Mouse (Mus musculus): ENCODE data around the gene Olfr730. TPM values are rescaled to one million over a fixed set of nuclear protein-coding genes. Genes with fewer than 3 reads are reported as not detected.

Gene Olfr730
- not detected for polyA plus RNA-seq (2017; shearing (Covaris generic))

GRCm38 (mm10) chr14:50188098-50188497 lies at the start of gene Olfr730:
Gene Olfr730, minus strand, starts transcription at chr14:50188198.

GRCm38 (mm10) chr14:50152810-50153209 lies 35.2 kb downstream of the Olfr730 start, which contains the start of gene Olfr729:
Gene Olfr729, minus strand, starts transcription at chr14:50152910.

GRCm38 (mm10) chr14:50142580-50142979 lies 45.4 kb downstream of the Olfr730 start, which contains the start of gene Olfr728:
Gene Olfr728, minus strand, starts transcription at chr14:50142680.

Other genes with a start within 250 kb of the Olfr730 start
- gene Olfr724, start 224.9 kb downstream of the Olfr730 start, polyA plus RNA-seq (2017; shearing (Covaris generic)), result not detected
- gene Olfr725, start 147.8 kb downstream of the Olfr730 start, polyA plus RNA-seq (2017; shearing (Covaris generic)), result not detected
- not detected for gene Olfr726, start 97.2 kb downstream of the Olfr730 start, polyA plus RNA-seq (2017; shearing (Covaris generic))
- not detected for gene Olfr727, start 65.0 kb downstream of the Olfr730 start, polyA plus RNA-seq (2017; shearing (Covaris generic))
- gene Olfr728, start 45.5 kb downstream of the Olfr730 start, polyA plus RNA-seq (2017; shearing (Covaris generic)), result 0.04 TPM
- 0.12 TPM for gene Olfr729, start 35.3 kb downstream of the Olfr730 start, polyA plus RNA-seq (2017; shearing (Covaris generic))
- 0.05 TPM for gene Olfr731, start 53.7 kb upstream of the Olfr730 start, polyA plus RNA-seq (2017; shearing (Covaris generic))
- not detected for gene Olfr732, start 96.0 kb upstream of the Olfr730 start, polyA plus RNA-seq (2017; shearing (Covaris generic))
- 0.06 TPM for gene Olfr733, start 113.3 kb upstream of the Olfr730 start, polyA plus RNA-seq (2017; shearing (Covaris generic))
- gene Olfr734, start 138.6 kb upstream of the Olfr730 start, polyA plus RNA-seq (2017; shearing (Covaris generic)), result not detected
- gene Olfr735, start 160.7 kb upstream of the Olfr730 start, polyA plus RNA-seq (2017; shearing (Covaris generic)), result not detected
- gene Tlr11, start 169.7 kb upstream of the Olfr730 start, polyA plus RNA-seq (2017; shearing (Covaris generic)), result not detected
- gene Olfr736, start 193.0 kb upstream of the Olfr730 start, polyA plus RNA-seq (2017; shearing (Covaris generic)), result not detected
- not detected for gene Olfr738, start 219.4 kb upstream of the Olfr730 start, polyA plus RNA-seq (2017; shearing (Covaris generic))
- gene Olfr739, start 230.4 kb upstream of the Olfr730 start, polyA plus RNA-seq (2017; shearing (Covaris generic)), result not detected